Mouse (Mus musculus) left cerebral cortex, adult 11 months (tissue): Measurements from ENCODE around the gene Fam89b.

ENCODE experiments used
- DNase-seq: peaks from one replicate; pipeline ENCODE4 v3.0.0; 2022; ENCODE audit warnings: low spot score

Gene Fam89b

DNA sequence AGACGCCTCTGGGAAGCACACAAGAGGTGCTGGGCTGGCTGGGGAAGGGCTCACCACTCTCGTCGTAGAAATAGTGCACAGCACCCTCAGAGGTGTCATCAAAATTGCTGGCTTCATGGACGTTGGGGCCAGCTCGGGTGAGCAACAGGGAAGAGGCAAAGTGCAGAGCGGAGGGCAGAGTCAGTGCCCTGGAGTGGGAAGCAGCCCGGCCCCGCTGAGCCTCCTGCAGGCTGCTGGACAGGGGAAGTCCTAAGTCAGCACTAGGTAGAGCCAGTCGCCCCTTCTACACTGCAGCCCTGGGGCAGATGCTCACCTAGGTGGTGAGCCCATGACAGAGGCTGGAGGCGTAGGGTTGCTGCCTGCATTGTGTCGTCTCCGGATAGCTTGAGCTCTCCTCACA, 45.2 kb downstream of the Fam89b start:
- no peak for DNase-seq

DNA sequence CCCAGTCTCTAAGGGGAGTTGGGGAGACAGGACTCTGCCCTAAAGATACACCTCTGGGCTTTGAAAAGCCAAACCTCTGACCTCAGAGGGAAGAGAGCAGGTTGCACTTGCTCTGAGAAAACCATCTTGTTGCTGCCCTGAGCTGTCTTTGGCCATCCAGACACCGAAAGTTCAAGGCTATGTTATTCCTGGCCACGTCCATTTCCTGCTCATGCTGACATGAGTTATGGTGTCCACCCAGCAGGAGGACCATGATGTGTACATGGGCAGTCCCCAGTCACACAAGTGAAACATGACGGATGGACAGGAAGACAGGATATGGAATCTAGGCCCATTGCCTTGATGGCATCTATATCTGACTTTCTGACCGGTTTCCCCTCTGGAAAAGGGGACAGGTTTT, 49.0 kb downstream of the Fam89b start:
- no peak for DNase-seq
